Mouse (Mus musculus) heart, postnatal 0 days (tissue): ENCODE measurements around the gene Drc3. TPM values are rescaled to one million over a fixed set of nuclear protein-coding genes. Genes with fewer than 3 reads are reported as not detected.

Experiments
- ATAC-seq: fragments of 200-750 bp; cut with Nextera tagmentation; 2 replicates; pipeline ENCODE4 v1.8.0; 2017; ENCODE audit warnings: low read depth, moderate number of reproducible peaks, moderate library complexity; ENCODE audit not compliant: insufficient read depth
- DNase-seq: peaks from one replicate; pipeline ENCODE4 v3.0.0-alpha.2; 2016; ENCODE audit warnings: low spot score
- H3K27ac ChIP-seq: fragments of 300-500 bp; sonication (generic); 2 replicates; pipeline ENCODE4 v1.5.1; 2014; ENCODE audit warnings: low read depth, mild to moderate bottlenecking
- H3K27me3 ChIP-seq: fragments of 300-500 bp; sonication (generic); 2 replicates; pipeline ENCODE4 v1.6.1; 2014; ENCODE audit warnings: low read length, mixed read lengths; ENCODE audit not compliant: control insufficient read depth, insufficient read depth
- H3K36me3 ChIP-seq: fragments of 300-500 bp; sonication (generic); replicated peaks from 2 replicates; pipeline ENCODE4 v1.6.1; 2014; ENCODE audit warnings: low read length, mixed read lengths; ENCODE audit not compliant: control insufficient read depth, insufficient read depth
- H3K4me1 ChIP-seq: fragments of 300-500 bp; sonication (generic); 2 replicates; pipeline ENCODE4 v1.6.1; 2014; ENCODE audit warnings: antibody characterized with exemption; ENCODE audit not compliant: control insufficient read depth, insufficient read depth
- H3K4me2 ChIP-seq: fragments of 300-500 bp; sonication (generic); 2 replicates; pipeline ENCODE4 v1.6.1; 2014; ENCODE audit warnings: low read depth, mild to moderate bottlenecking, low read length, moderate library complexity
- H3K4me3 ChIP-seq: fragments of 300-500 bp; sonication (generic); 2 replicates; pipeline ENCODE4 v1.5.1; 2014; ENCODE audit warnings: low read depth, low read length
- H3K9ac ChIP-seq: fragments of 300-500 bp; sonication (generic); replicated peaks from 2 replicates; pipeline ENCODE4 v1.6.1; 2014; ENCODE audit warnings: low read depth, low read length, mixed read lengths
- H3K9me3 ChIP-seq: fragments of 300-500 bp; sonication (generic); replicated peaks from 2 replicates; pipeline ENCODE4 v1.6.1; 2016; ENCODE audit warnings: low read length; ENCODE audit not compliant: control insufficient read depth
- CTCF ChIP-seq: IDR thresholded peaks from 2 replicates; pipeline ENCODE4 v1.5.1; 2016; ENCODE audit warnings: antibody characterized with exemption, control low read depth, low read depth
- EP300 ChIP-seq: IDR thresholded peaks from 2 replicates; pipeline ENCODE4 v1.6.1; 2016; ENCODE audit warnings: antibody characterized with exemption, low read depth
- WGBS: fragments of 180-500 bp; shearing (Covaris S2); extraction: QIAGEN DNeasy Blood & Tissue Kit; methylation state at CpG from one replicate; pipeline ENCODE4 v1.1.7; 2014; 5-methylcytosine and 5-hydroxymethylcytosine counted together
- polyA plus RNA-seq: library from polyadenylated mRNA; unstranded; fragments of >200 nt; fragmentation: Nextera tagmentation; extraction: Ambion mirVana; gene quantifications from 2 replicates; pipeline ENCODE4 v1.2.1, GENCODE M21; 2015
- total RNA-seq: library from RNA; depleted of rRNA; stranded (reverse); fragments of >200 nt; gene quantifications from 2 replicates; pipeline ENCODE4 v1.2.3, GENCODE M21; 2014; ENCODE audit warnings: low replicate concordance

The Drc3 gene
- total and polyA plus RNA-seq, 2 experiments from 2014 or later: 2.1 to 2.9 TPM

- no peak overlapping the region for H3K4me3 ChIP-seq
- no peak overlapping the region for H3K27ac ChIP-seq
- no peaks in the 10 kb centered on the region for H3K27me3 ChIP-seq
- peak; percentile 30; the same call in 1 of the 2 replicates for ATAC-seq
- H3K4me2 ChIP-seq: no peak overlapping the region
- H3K4me1 ChIP-seq: peaks cover 12% of the 10 kb centered on the region
- 0 out of 2 replicates have a peak overlapping the region, but pooled peaks have one; percentile 20 for H3K9ac ChIP-seq
- H3K9me3 ChIP-seq: no peaks in the 10 kb centered on the region
- no peaks in the 10 kb centered on the region for H3K36me3 ChIP-seq
- 15% methylated on average over 16 of the region's 16 CpGs for WGBS
- TF ChIP-seq EP300: no peak
- TF ChIP-seq CTCF: no peak
- DNase-seq: no peak
Measured at GRCm38 (mm10) chr11:60366239-60367019, 13.3 kb downstream of the Drc3 start.

GRCm38 (mm10) chr11:60367256-60367655 lies 14.1 kb downstream of the Drc3 start:
- no peaks in the 10 kb centered on the region for H3K9me3 ChIP-seq
- H3K36me3 ChIP-seq: no peaks in the 10 kb centered on the region
- no peak overlapping the region for H3K4me2 ChIP-seq
- no peak overlapping the region for H3K9ac ChIP-seq
- peaks cover 12% of the 10 kb centered on the region for H3K4me1 ChIP-seq
- 57% methylated on average over 3 of the region's 3 CpGs for WGBS
- H3K27me3 ChIP-seq: no peaks in the 10 kb centered on the region
- DNase-seq (no peak), ATAC-seq (no peak)
- TF ChIP-seq CTCF (0 out of 2 replicates have a peak, but pooled peaks have one; percentile 15), EP300 (no peak)
- no peak overlapping the region for H3K4me3 ChIP-seq
- no peak overlapping the region for H3K27ac ChIP-seq

DNA sequence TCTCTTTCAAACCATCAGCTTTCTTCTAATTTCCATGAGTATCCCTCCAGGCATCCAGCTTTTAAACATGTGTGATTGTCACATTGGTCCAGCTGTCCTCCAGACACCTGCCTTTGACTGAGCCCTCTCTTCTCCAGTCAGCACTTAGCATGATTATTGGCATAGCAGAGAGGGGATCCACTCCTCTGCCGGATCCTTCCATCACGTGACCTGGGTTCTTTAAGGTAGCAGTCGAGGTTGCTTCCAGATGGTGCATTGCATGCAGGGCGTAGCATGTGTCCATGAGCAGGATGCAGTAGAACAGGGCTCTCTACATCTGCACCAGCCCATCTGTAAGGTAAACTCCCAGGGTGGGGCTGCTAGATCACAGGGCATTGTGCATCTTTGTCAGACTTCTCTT lies 15.8 kb downstream of the Drc3 start:
- TF ChIP-seq CTCF (no peak), EP300 (no peak)
- no peak for DNase-seq
- Histone ChIP-seq H3K27ac (no peak overlapping the region), H3K9me3 (no peaks in the 10 kb centered on the region), H3K4me3 (no peak overlapping the region), H3K4me1 (peaks cover 12% of the 10 kb centered on the region), H3K4me2 (no peak overlapping the region), H3K9ac (no peak overlapping the region), H3K36me3 (no peaks in the 10 kb centered on the region), H3K27me3 (no peaks in the 10 kb centered on the region)
- 65% methylated on average over 4 of the region's 4 CpGs for WGBS
- no peak for ATAC-seq

- no peak overlapping the region for H3K4me2 ChIP-seq
- 62% methylated on average over 4 of the region's 4 CpGs for WGBS
- H3K27me3 ChIP-seq: no peaks in the 10 kb centered on the region
- ATAC-seq (no peak), DNase-seq (no peak)
- H3K9me3 ChIP-seq: no peaks in the 10 kb centered on the region
- H3K36me3 ChIP-seq: no peaks in the 10 kb centered on the region
- TF ChIP-seq CTCF (no peak), EP300 (no peak)
- H3K4me1 ChIP-seq: peaks cover 12% of the 10 kb centered on the region
- no peak overlapping the region for H3K27ac ChIP-seq
- H3K4me3 ChIP-seq: no peak overlapping the region
- H3K9ac ChIP-seq: no peak overlapping the region
Measured at GRCm38 (mm10) chr11:60369448-60369847, 16.3 kb downstream of the Drc3 start.

GRCm38 (mm10) chr11:60370431-60370830 lies 17.3 kb downstream of the Drc3 start:
- Histone ChIP-seq H3K9me3 (no peaks in the 10 kb centered on the region), H3K4me3 (no peak overlapping the region), H3K4me1 (peaks cover 12% of the 10 kb centered on the region), H3K27me3 (no peaks in the 10 kb centered on the region), H3K9ac (no peak overlapping the region), H3K36me3 (no peaks in the 10 kb centered on the region), H3K27ac (no peak overlapping the region), H3K4me2 (no peak overlapping the region)
- WGBS: 75% methylated on average over 13 of the region's 13 CpGs
- TF ChIP-seq CTCF: no peak
- DNase-seq (no peak), ATAC-seq (no peak)

GRCm38 (mm10) chr11:60374481-60374880 lies 21.4 kb downstream of the Drc3 start:
- 74% methylated on average over 6 of the region's 6 CpGs for WGBS
- TF ChIP-seq EP300 (no peak), CTCF (no peak)
- no peak for ATAC-seq

More at GRCm38 (mm10) chr11:60374481-60374880, 21.4 kb downstream of the Drc3 start:
- H3K4me2 ChIP-seq: no peak overlapping the region
- no peaks in the 10 kb centered on the region for H3K4me1 ChIP-seq
- no peak overlapping the region for H3K4me3 ChIP-seq
- no peak overlapping the region for H3K9ac ChIP-seq
- H3K9me3 ChIP-seq: no peaks in the 10 kb centered on the region
- no peak for DNase-seq
- H3K27ac ChIP-seq: no peak overlapping the region
- no peaks in the 10 kb centered on the region for H3K27me3 ChIP-seq
- H3K36me3 ChIP-seq: no peaks in the 10 kb centered on the region
